Mouse (Mus musculus) C2C12 (cell line): ENCODE data around the gene Supt3.

Source experiments
- CEBPB ChIP-seq: IDR thresholded peaks from one replicate; pipeline ENCODE4 v1.6.1; 2011; ENCODE audit warnings: low read depth, mild to moderate bottlenecking, control low read depth, moderate library complexity
- CTCF ChIP-seq: IDR thresholded peaks from one replicate; pipeline ENCODE4 v1.5.1; 2011; ENCODE audit not compliant: control insufficient read depth, insufficient read depth, insufficient read length
- FOSL1 ChIP-seq: IDR thresholded peaks from one replicate; pipeline ENCODE4 v1.8.0; 2011; ENCODE audit warnings: mild to moderate bottlenecking, low read length; ENCODE audit not compliant: poor library complexity, insufficient read depth, severe bottlenecking
- MAX ChIP-seq: IDR thresholded peaks from one replicate; pipeline ENCODE4 v1.6.1; 2011; ENCODE audit warnings: mild to moderate bottlenecking, control low read depth
- MYOD1 ChIP-seq: IDR thresholded peaks from one replicate; pipeline ENCODE4 v1.6.1; 2011; ENCODE audit warnings: low read depth; ENCODE audit not compliant: control insufficient read depth, insufficient read length
- MYOG ChIP-seq: IDR thresholded peaks from one replicate; pipeline ENCODE4 v1.6.1; 2011; ENCODE audit not compliant: control insufficient read depth, insufficient read length; ENCODE audit errors: extremely low read depth
- USF1 ChIP-seq: IDR thresholded peaks from one replicate; pipeline ENCODE4 v1.6.1; 2011; ENCODE audit warnings: low read depth, mild to moderate bottlenecking, control low read depth, moderate library complexity

DNA sequence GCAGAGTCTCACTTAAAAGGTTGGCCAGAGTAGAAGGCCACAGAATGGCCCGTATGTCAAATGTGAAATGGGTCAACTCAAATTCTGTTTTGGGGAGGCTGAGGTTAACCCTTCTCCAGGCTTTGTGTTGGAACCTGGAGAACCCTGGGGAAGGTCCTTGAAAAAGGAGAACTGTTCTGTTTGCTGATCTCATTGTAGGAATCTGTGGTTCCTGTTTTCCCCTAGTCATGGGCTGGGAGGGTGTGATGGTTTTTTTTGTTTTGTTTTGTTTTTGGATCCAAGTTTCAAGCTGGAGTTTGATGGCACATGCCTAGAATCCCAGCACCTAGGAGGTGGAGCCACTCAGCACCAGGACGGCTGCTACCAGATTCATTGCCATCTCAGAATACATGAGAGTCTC, 6.2 kb downstream of the Supt3 start:
- TF ChIP-seq CTCF (no peak), USF1 (no peak), FOSL1 (no peak), MYOG (no peak), MAX (no peak), MYOD1 (no peak), CEBPB (no peak)
